Mouse (Mus musculus): ENCODE data around the gene Ism2. TPM values are rescaled to one million over a fixed set of nuclear protein-coding genes. Genes with fewer than 3 reads are reported as not detected.

Gene Ism2
- under 1 TPM; 0.29 to 0.93 TPM for polyA plus RNA-seq (2012; fragmentation: generic; extraction: Trizol)

GRCm38 (mm10) chr12:87299657-87300440, at the start of gene Ism2:
TSS of gene Ism2 (minus strand) at chr12:87299705.

GRCm38 (mm10) chr12:87266108-87266826, 33.2 kb downstream of the Ism2 start, which contains the start of the genes Vipas39 and Ahsa1:
TSS of gene Vipas39 (minus strand) at chr12:87266256.
TSS of gene Ahsa1 (plus strand) at chr12:87266479.

GRCm38 (mm10) chr12:87238632-87239031, 60.9 kb downstream of the Ism2 start, which contains the start of gene Noxred1:
TSS of gene Noxred1 (minus strand) at chr12:87238732.

Other genes with a start within 250 kb of the Ism2 start
- gene Ngb, start 197.2 kb downstream of the Ism2 start, polyA plus RNA-seq (2012; fragmentation: generic; extraction: Trizol): under 1 TPM; 0.01 to 0.25 TPM
- gene Gstz1, start 152.5 kb downstream of the Ism2 start, polyA plus RNA-seq (2012; fragmentation: generic; extraction: Trizol): 10 to 100 TPM; 21.1 to 49.3 TPM
- gene Pomt2, start 151.7 kb downstream of the Ism2 start, polyA plus RNA-seq (2012; fragmentation: generic; extraction: Trizol): 1 to 10 TPM; 6.8 to 9.7 TPM
- under 1 TPM; 0.05 to 0.54 TPM for gene Samd15, start 100.0 kb downstream of the Ism2 start, polyA plus RNA-seq (2012; fragmentation: generic; extraction: Trizol)
- gene Tmed8, start 99.3 kb downstream of the Ism2 start, polyA plus RNA-seq (2012; fragmentation: generic; extraction: Trizol): 1 to 10 TPM in 1 of 2 experiments, under 1 TPM in 1; 0.25 to 1.7 TPM
- gene Noxred1, start 61.0 kb downstream of the Ism2 start, polyA plus RNA-seq (2012; fragmentation: generic; extraction: Trizol): under 1 TPM; 0.07 to 0.61 TPM
- gene Vipas39, start 33.4 kb downstream of the Ism2 start, polyA plus RNA-seq (2012; fragmentation: generic; extraction: Trizol): 10 to 100 TPM in 1 of 2 experiments, 1 to 10 TPM in 1; 7.7 to 31.7 TPM
- 100 to 1,000 TPM in 1 of 2 experiments, 10 to 100 TPM in 1; 63.0 to 114 TPM for gene Ahsa1, start 33.2 kb downstream of the Ism2 start, polyA plus RNA-seq (2012; fragmentation: generic; extraction: Trizol)
- gene Sptlc2, start 88.7 kb upstream of the Ism2 start, polyA plus RNA-seq (2012; fragmentation: generic; extraction: Trizol): 10 to 100 TPM; 10.8 to 38.9 TPM
- gene Slirp, start 144.2 kb upstream of the Ism2 start, polyA plus RNA-seq (2012; fragmentation: generic; extraction: Trizol): 10 to 100 TPM; 20.7 to 75.6 TPM
- 10 to 100 TPM in 1 of 2 experiments, 1 to 10 TPM in 1; 5.7 to 11.3 TPM for gene Alkbh1, start 144.3 kb upstream of the Ism2 start, polyA plus RNA-seq (2012; fragmentation: generic; extraction: Trizol)
- gene Snw1, start 172.6 kb upstream of the Ism2 start, polyA plus RNA-seq (2012; fragmentation: generic; extraction: Trizol): 10 to 100 TPM; 15.7 to 55.0 TPM
- not detected for gene Gm5788, start 195.0 kb upstream of the Ism2 start, polyA plus RNA-seq (2012; fragmentation: generic; extraction: Trizol)
- gene Gm8300, start 214.6 kb upstream of the Ism2 start, polyA plus RNA-seq (2012; fragmentation: generic; extraction: Trizol): under 1 TPM in 1 of 2 experiments, not detected in 1; 0.01 TPM

All from C3H10T1/2 (cell line).